Mouse (Mus musculus) hindbrain, embryonic 14.5 days (tissue): Measurements from ENCODE around the gene Dpf3. TPM values are rescaled to one million over a fixed set of nuclear protein-coding genes. Genes with fewer than 3 reads are reported as not detected.

Experiments used
- ATAC-seq: fragments of 200-750 bp; cut with Nextera tagmentation; 2 replicates; pipeline ENCODE4 v1.8.0; 2017; ENCODE audit warnings: moderate number of reproducible peaks, mild to moderate bottlenecking, moderate TSS enrichment, moderate library complexity; ENCODE audit not compliant: low FRiP score
- DNase-seq: peaks from one replicate; pipeline ENCODE4 v3.0.0-alpha.2; 2015; ENCODE audit warnings: low spot score
- H3K27ac ChIP-seq: fragments of 300-500 bp; sonication (generic); 2 replicates; pipeline ENCODE4 v1.5.1; 2014; ENCODE audit warnings: mild to moderate bottlenecking, moderate library complexity
- H3K27me3 ChIP-seq: fragments of 300-500 bp; sonication (generic); 2 replicates; pipeline ENCODE4 v1.6.1; 2014; ENCODE audit warnings: mild to moderate bottlenecking, low read length, mixed read lengths; ENCODE audit not compliant: control insufficient read depth, insufficient read depth
- H3K36me3 ChIP-seq: fragments of 300-500 bp; sonication (generic); replicated peaks from 2 replicates; pipeline ENCODE4 v1.6.1; 2014; ENCODE audit not compliant: control insufficient read depth, insufficient read depth
- H3K4me1 ChIP-seq: fragments of 300-500 bp; sonication (generic); replicated peaks from 2 replicates; pipeline ENCODE4 v1.6.1; 2014; ENCODE audit warnings: antibody characterized with exemption, low read length, mixed read lengths; ENCODE audit not compliant: control insufficient read depth, insufficient read depth
- H3K4me2 ChIP-seq: fragments of 300-500 bp; sonication (generic); replicated peaks from 2 replicates; pipeline ENCODE4 v1.6.1; 2014; ENCODE audit warnings: mild to moderate bottlenecking, moderate library complexity
- H3K4me3 ChIP-seq: fragments of 300-500 bp; sonication (generic); replicated peaks from 2 replicates; pipeline ENCODE4 v1.5.1; 2014; ENCODE audit warnings: mild to moderate bottlenecking, low read length
- H3K9ac ChIP-seq: fragments of 300-500 bp; sonication (generic); 2 replicates; pipeline ENCODE4 v1.6.1; 2014
- H3K9me3 ChIP-seq: fragments of 300-500 bp; sonication (generic); 2 replicates; pipeline ENCODE4 v1.6.1; 2016; ENCODE audit warnings: low read length; ENCODE audit not compliant: control insufficient read depth
- WGBS: fragments of 180-500 bp; shearing (Covaris S2); extraction: QIAGEN DNeasy Blood & Tissue Kit; methylation state at CpG from one replicate; pipeline ENCODE4 v1.1.7; 2014; 5-methylcytosine and 5-hydroxymethylcytosine counted together
- polyA plus RNA-seq: library from polyadenylated mRNA; unstranded; fragments of >200 nt; fragmentation: Nextera tagmentation; extraction: Ambion mirVana; gene quantifications from 2 replicates; pipeline ENCODE4 v1.2.1, GENCODE M21; 2014

Dpf3 gene
- polyA plus RNA-seq, 1 experiment from 2014 or later = 23.9 TPM

- no peak overlapping the region for H3K4me2 ChIP-seq
- no peaks in the 10 kb centered on the region for H3K36me3 ChIP-seq
- H3K9ac ChIP-seq = no peak overlapping the region
- peaks cover 13% of the 10 kb centered on the region; the same call in 1 of the 2 replicates for H3K4me1 ChIP-seq
- 86% methylated on average over 6 of the region's 6 CpGs for WGBS
- DNase-seq (no peak), ATAC-seq (no peak)
- no peak overlapping the region for H3K27ac ChIP-seq
- H3K9me3 ChIP-seq = no peaks in the 10 kb centered on the region
- no peaks in the 10 kb centered on the region for H3K27me3 ChIP-seq
- H3K4me3 ChIP-seq = no peak overlapping the region
These were observed 319.2 kb downstream of the Dpf3 start for GRCm38 (mm10) chr12:83168310-83168709.

GRCm38 (mm10) chr12:83165058-83165457, 322.5 kb downstream of the Dpf3 start:
- Histone ChIP-seq H3K27me3 (no peaks in the 10 kb centered on the region), H3K4me3 (no peak overlapping the region), H3K4me2 (no peak overlapping the region), H3K9ac (no peak overlapping the region), H3K27ac (no peak overlapping the region), H3K36me3 (no peaks in the 10 kb centered on the region), H3K4me1 (peaks cover 13% of the 10 kb centered on the region; the same call in 1 of the 2 replicates), H3K9me3 (no peaks in the 10 kb centered on the region)
- WGBS = 100% methylated on average over 1 of the region's 1 CpGs
- no peak for ATAC-seq
- no peak for DNase-seq

Other genes starting within 250 kb of the Dpf3 start
- gene Dcaf4, start 32.8 kb upstream of the Dpf3 start, polyA plus RNA-seq = 37.3 and 42.7 TPM in 2 replicates
- 22.8 and 25.3 TPM in 2 replicates for gene Zfyve1, start 109.5 kb upstream of the Dpf3 start, polyA plus RNA-seq
- 171 and 197 TPM in 2 replicates for gene Rbm25, start 143.5 kb upstream of the Dpf3 start, polyA plus RNA-seq
- 75.0 and 83.6 TPM in 2 replicates for gene Psen1, start 200.4 kb upstream of the Dpf3 start, polyA plus RNA-seq